Mouse (Mus musculus): ENCODE measurements at regions not wholly inside any gene's neighbourhood (a gene's known extent, or its start where the extent isn't known, plus 50 kb on each side); places are given as distances from the start of the nearest gene placed in this dataset.

- ATAC-seq (replicated peaks in 1 of 2; ENCODE audit: insufficient read depth in 1 of 2, low FRiP score in 2 of 2, low TSS enrichment in 1 of 2, low read depth in 1 of 2, poor library complexity in 2 of 2, severe bottlenecking in 2 of 2), result peak; percentile 47 to 59; a peak in 3 of 4 replicates
Measured at GRCm38 (mm10) chr12:25303500-25304050, 206.6 kb upstream of the Id2 start.

GRCm38 (mm10) chr12:25300804-25301390 lies 204.0 kb upstream of the Id2 start:
- peak in 1 of 2 experiments; percentile 44; a peak in 1 of 4 replicates for ATAC-seq (replicated peaks in 1 of 2; ENCODE audit: insufficient read depth in 1 of 2, low FRiP score in 2 of 2, low TSS enrichment in 1 of 2, low read depth in 1 of 2, poor library complexity in 2 of 2, severe bottlenecking in 2 of 2)

- 0 out of 4 replicates have a peak, but pooled peaks of 1 of the 2 experiments have one; percentile 14 for ATAC-seq (replicated peaks in 1 of 2; ENCODE audit: insufficient read depth in 1 of 2, low FRiP score in 2 of 2, low TSS enrichment in 1 of 2, low read depth in 1 of 2, poor library complexity in 2 of 2, severe bottlenecking in 2 of 2)
Measured at GRCm38 (mm10) chr12:25299603-25300471, 202.9 kb upstream of the Id2 start.

- ATAC-seq (replicated peaks in 1 of 2; ENCODE audit: insufficient read depth in 1 of 2, low FRiP score in 2 of 2, low TSS enrichment in 1 of 2, low read depth in 1 of 2, poor library complexity in 2 of 2, severe bottlenecking in 2 of 2), result no peak
Measured at GRCm38 (mm10) chr12:25298766-25299165, 201.8 kb upstream of the Id2 start.

DNA sequence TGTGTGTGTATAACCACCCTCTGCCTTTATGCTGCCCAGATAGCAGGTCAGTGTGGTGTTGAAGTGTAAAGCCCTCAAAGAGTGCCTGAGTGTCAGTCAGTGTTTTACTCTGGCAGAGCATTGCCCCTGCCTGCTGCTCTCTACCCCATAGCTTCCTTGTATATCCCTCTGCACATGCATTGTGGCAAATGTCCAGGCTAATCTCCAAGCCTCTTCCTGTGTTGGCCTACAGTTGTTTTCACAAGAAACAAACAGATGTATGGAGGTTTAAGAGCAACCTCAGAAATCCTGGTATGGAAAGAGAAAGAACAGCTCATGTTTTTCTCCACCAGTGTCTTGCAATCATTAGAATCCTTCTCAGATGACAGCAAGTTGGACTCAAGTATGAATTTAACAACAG lies 201.0 kb upstream of the Id2 start:
- no peak for ATAC-seq (replicated peaks in 1 of 2; ENCODE audit: insufficient read depth in 1 of 2, low FRiP score in 2 of 2, low TSS enrichment in 1 of 2, low read depth in 1 of 2, poor library complexity in 2 of 2, severe bottlenecking in 2 of 2)

DNA sequence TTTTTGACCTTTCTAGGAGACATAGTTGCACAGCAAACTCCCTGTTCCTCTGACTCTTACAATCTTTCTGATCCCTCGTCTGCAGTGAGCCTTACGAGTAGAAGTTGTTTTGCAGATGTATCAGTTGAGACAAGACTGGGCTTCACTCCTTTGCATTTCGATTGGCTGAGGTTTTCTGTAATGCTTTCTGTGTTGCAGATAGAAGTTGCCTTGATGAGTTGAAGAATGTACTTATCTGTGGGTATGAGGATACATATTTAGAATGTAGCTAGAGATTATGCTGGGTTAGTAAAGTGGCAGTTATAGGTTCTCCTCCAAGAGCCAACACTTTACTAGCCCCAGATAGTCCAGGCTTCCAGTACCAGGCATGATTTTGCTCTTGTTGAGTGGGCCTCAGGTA lies 199.7 kb upstream of the Id2 start:
- no peak for ATAC-seq (replicated peaks in 1 of 2; ENCODE audit: insufficient read depth in 1 of 2, low FRiP score in 2 of 2, low TSS enrichment in 1 of 2, low read depth in 1 of 2, poor library complexity in 2 of 2, severe bottlenecking in 2 of 2)

- ATAC-seq (replicated peaks in 1 of 2; ENCODE audit: insufficient read depth in 1 of 2, low FRiP score in 2 of 2, low TSS enrichment in 1 of 2, low read depth in 1 of 2, poor library complexity in 2 of 2, severe bottlenecking in 2 of 2), result no peak
Measured at GRCm38 (mm10) chr12:25294179-25295025, 197.5 kb upstream of the Id2 start.

- no peak for ATAC-seq (replicated peaks in 1 of 2; ENCODE audit: insufficient read depth in 1 of 2, low FRiP score in 2 of 2, low TSS enrichment in 1 of 2, low read depth in 1 of 2, poor library complexity in 2 of 2, severe bottlenecking in 2 of 2)
Measured at GRCm38 (mm10) chr12:25293470-25294178, 196.7 kb upstream of the Id2 start.

- ATAC-seq (replicated peaks in 1 of 2; ENCODE audit: insufficient read depth in 1 of 2, low FRiP score in 2 of 2, low TSS enrichment in 1 of 2, low read depth in 1 of 2, poor library complexity in 2 of 2, severe bottlenecking in 2 of 2), result no peak
Measured at GRCm38 (mm10) chr12:25289381-25289780, 192.4 kb upstream of the Id2 start.

- ATAC-seq (replicated peaks in 1 of 2; ENCODE audit: insufficient read depth in 1 of 2, low FRiP score in 2 of 2, low TSS enrichment in 1 of 2, low read depth in 1 of 2, poor library complexity in 2 of 2, severe bottlenecking in 2 of 2), result no peak
Measured at GRCm38 (mm10) chr12:25283808-25284207, 186.9 kb upstream of the Id2 start.

DNA sequence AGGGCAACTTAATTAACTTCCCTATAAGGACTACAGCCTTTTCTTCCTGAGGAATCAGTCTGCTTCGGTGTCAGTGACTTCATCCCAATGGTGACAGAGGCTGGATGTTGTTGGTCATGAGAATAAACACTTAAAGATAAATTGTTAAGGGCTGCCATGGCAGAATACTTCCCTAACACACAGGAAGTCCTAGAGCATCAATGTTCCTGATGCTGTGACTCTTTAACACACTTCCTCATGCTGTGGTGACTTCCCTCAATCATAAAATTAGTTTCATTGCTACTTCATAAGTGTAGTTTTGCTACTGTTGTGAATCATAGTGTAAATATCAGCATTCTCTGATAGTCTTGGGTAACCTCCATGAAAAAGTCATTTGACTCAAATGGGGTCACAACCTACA lies 184.5 kb upstream of the Id2 start:
- peak; percentile 53 to 64; a peak in 2 of 4 replicates for ATAC-seq (replicated peaks in 1 of 2; ENCODE audit: insufficient read depth in 1 of 2, low FRiP score in 2 of 2, low TSS enrichment in 1 of 2, low read depth in 1 of 2, poor library complexity in 2 of 2, severe bottlenecking in 2 of 2)

- ATAC-seq (replicated peaks in 1 of 2; ENCODE audit: insufficient read depth in 1 of 2, low FRiP score in 2 of 2, low TSS enrichment in 1 of 2, low read depth in 1 of 2, poor library complexity in 2 of 2, severe bottlenecking in 2 of 2), result no peak
Measured at GRCm38 (mm10) chr12:25273631-25274305, 176.8 kb upstream of the Id2 start.

- ATAC-seq (replicated peaks in 1 of 2; ENCODE audit: insufficient read depth in 1 of 2, low FRiP score in 2 of 2, low TSS enrichment in 1 of 2, low read depth in 1 of 2, poor library complexity in 2 of 2, severe bottlenecking in 2 of 2), result peak; percentile 29 to 59; a peak in 2 of 4 replicates
Measured at GRCm38 (mm10) chr12:25272752-25273125, 175.8 kb upstream of the Id2 start.

DNA sequence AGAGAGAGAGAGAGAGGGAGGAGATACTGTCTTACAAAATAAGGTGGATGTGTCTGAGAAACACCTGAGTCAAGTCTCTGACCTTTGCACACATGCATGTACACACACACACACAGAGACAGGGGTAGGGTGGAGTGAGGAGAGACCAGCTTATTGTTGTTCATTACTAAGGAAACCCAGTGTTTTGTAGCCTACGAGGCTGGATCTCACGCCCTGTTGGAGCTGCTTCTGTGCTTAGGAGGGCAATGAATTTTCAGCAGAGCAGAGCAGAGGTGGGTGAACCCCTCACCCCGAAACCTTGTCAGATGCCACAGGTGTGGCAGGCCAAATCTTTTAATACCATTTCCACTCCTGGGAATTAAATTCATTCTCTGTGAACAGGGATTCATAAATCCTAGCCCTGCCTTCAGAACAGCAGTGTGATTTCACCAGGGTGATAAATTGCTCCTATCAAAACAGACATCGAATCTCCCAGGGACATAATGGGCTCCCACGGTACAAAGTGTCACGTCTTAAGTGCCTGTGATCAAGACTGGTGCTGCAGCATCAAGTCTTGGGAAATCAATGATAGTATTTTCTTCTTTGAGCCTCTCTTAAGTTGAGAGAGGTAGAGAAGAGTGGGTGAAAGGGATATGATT lies 175.3 kb upstream of the Id2 start:
- ATAC-seq (replicated peaks in 1 of 2; ENCODE audit: insufficient read depth in 1 of 2, low FRiP score in 2 of 2, low TSS enrichment in 1 of 2, low read depth in 1 of 2, poor library complexity in 2 of 2, severe bottlenecking in 2 of 2), result no peak

DNA sequence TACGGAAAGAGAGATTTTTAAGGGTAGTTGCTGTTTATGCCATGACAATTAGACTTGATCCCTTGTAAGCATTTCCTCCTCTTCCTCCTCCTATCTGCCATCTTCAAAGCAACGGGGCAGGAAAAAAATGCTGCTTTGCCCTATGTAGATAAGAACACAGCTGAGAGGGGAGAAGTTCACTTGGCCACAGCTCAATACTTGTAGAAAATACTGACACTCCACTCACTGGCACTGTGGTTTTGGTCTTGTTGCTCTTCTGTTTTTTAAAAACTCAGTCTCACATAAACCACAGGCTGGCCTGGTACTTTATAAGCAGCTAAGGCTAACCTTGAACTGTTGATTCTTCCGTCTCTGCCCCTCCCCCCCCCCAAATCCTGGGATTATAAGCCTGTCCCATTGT lies 172.9 kb upstream of the Id2 start:
- ATAC-seq (replicated peaks in 1 of 2; ENCODE audit: insufficient read depth in 1 of 2, low FRiP score in 2 of 2, low TSS enrichment in 1 of 2, low read depth in 1 of 2, poor library complexity in 2 of 2, severe bottlenecking in 2 of 2), result peak in 1 of 2 experiments; percentile 30; a peak in 2 of 4 replicates
